Mouse (Mus musculus): ENCODE results near the gene Brd4. TPM values are rescaled to one million over a fixed set of nuclear protein-coding genes. Genes with fewer than 3 reads are reported as not detected.

The Brd4 gene
- polyA plus RNA-seq, 1 experiment from 2014 or later: 108 TPM

GRCm38 (mm10) chr17:32312801-32313200 is 28.3 kb upstream of the Brd4 start:
- H3K9ac ChIP-seq (replicated peaks): no peak overlapping the region
- H3K36me3 ChIP-seq: peaks cover 100% of the 10 kb centered on the region
- H3K9me3 ChIP-seq: no peaks in the 10 kb centered on the region
- no peaks in the 10 kb centered on the region for H3K27me3 ChIP-seq
- H3K4me2 ChIP-seq (replicated peaks): no peak overlapping the region
- no peak for ATAC-seq (ENCODE audit: low FRiP score, low read depth)
- no peak overlapping the region for H3K4me3 ChIP-seq
- 94% methylated on average over 8 of the region's 8 CpGs for WGBS
- H3K4me1 ChIP-seq: 0 out of 2 replicates have a peak, but pooled peaks cover 3% of the 10 kb centered on the region
- no peak overlapping the region for H3K27ac ChIP-seq (replicated peaks)

- Histone ChIP-seq H3K9ac (replicated peaks) (no peak overlapping the region), H3K27me3 (no peaks in the 10 kb centered on the region), H3K4me1 (no peaks in the 10 kb centered on the region), H3K36me3 (peaks cover 99% of the 10 kb centered on the region), H3K4me3 (no peak overlapping the region), H3K4me2 (replicated peaks) (no peak overlapping the region), H3K27ac (replicated peaks) (no peak overlapping the region), H3K9me3 (no peaks in the 10 kb centered on the region)
- WGBS: 94% methylated on average over 4 of the region's 4 CpGs
- no peak for ATAC-seq (ENCODE audit: low FRiP score, low read depth)
Observed at GRCm38 (mm10) chr17:32307963-32308362, 23.4 kb upstream of the Brd4 start.

- WGBS: 83% methylated on average over 1 of the region's 1 CpGs
- Histone ChIP-seq H3K4me2 (replicated peaks) (no peak overlapping the region), H3K9ac (replicated peaks) (no peak overlapping the region), H3K4me3 (no peak overlapping the region), H3K9me3 (no peaks in the 10 kb centered on the region), H3K27me3 (no peaks in the 10 kb centered on the region), H3K4me1 (no peaks in the 10 kb centered on the region), H3K36me3 (peaks cover 5% of the 10 kb centered on the region; the same call in 1 of the 2 replicates), H3K27ac (replicated peaks) (no peak overlapping the region)
- no peak for ATAC-seq (ENCODE audit: low FRiP score, low read depth)
Observed at GRCm38 (mm10) chr17:32298125-32298524, 13.6 kb upstream of the Brd4 start.

DNA sequence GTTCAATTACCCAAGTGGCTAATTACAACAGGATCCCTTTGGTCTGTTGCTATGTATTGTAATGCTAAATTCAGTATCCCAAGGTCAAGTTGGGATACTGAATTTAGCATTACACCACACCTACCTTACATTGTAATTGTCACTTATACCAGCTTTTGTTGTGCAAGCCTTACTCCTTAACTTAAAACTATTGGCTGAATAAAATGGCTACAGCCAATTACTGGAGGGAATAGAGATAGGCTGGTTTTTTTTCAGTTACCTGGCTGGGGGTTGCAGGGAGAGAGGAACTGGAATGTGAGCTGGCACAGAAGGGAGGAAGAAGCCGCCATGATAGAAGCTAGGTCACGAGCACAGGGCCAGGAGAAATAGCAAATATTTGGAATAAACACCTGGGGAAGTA is 11.4 kb upstream of the Brd4 start:
- no peaks in the 10 kb centered on the region for H3K4me1 ChIP-seq
- no peak overlapping the region for H3K4me2 ChIP-seq (replicated peaks)
- H3K9me3 ChIP-seq: no peaks in the 10 kb centered on the region
- H3K27ac ChIP-seq (replicated peaks): no peak overlapping the region
- no peaks in the 10 kb centered on the region for H3K27me3 ChIP-seq
- H3K9ac ChIP-seq (replicated peaks): no peak overlapping the region
- no peak for ATAC-seq (ENCODE audit: low FRiP score, low read depth)
- 94% methylated on average over 2 of the region's 2 CpGs for WGBS
- no peak overlapping the region for H3K4me3 ChIP-seq
- no peaks in the 10 kb centered on the region for H3K36me3 ChIP-seq

DNA sequence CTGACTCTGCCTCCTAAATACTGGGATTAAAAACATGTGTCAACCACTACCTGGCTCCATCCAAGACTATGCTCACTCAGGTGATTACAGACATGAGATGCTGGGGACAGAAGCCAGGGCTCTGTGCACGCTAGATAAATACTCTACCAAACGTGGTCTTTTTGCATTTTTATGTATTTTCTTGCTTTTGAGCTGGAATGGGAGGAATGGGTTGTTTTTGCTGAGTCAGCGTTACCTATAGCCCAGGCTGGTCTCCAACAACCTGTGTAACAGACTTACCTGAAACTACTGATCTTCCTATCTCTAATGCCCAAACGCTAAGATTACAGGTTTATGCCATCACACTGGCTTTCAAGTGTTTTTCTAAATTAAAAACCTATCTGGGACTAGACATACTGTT is 10.6 kb upstream of the Brd4 start:
- Histone ChIP-seq H3K27ac (replicated peaks) (no peak overlapping the region), H3K9ac (replicated peaks) (no peak overlapping the region), H3K4me1 (no peaks in the 10 kb centered on the region), H3K9me3 (no peaks in the 10 kb centered on the region), H3K4me3 (no peak overlapping the region), H3K4me2 (replicated peaks) (no peak overlapping the region), H3K27me3 (no peaks in the 10 kb centered on the region), H3K36me3 (no peaks in the 10 kb centered on the region)
- ATAC-seq (ENCODE audit: low FRiP score, low read depth): no peak
- WGBS: 88% methylated on average over 4 of the region's 4 CpGs

GRCm38 (mm10) chr17:32285138-32285670 is 682 bp upstream of the Brd4 start:
- WGBS: 53% methylated on average over 6 of the region's 6 CpGs
- H3K9ac ChIP-seq (replicated peaks): peak overlapping the region; percentile 94
- peak overlapping the region; percentile 99 for H3K27ac ChIP-seq (replicated peaks)
- no peaks in the 10 kb centered on the region for H3K36me3 ChIP-seq
- no peak for ATAC-seq (ENCODE audit: low FRiP score, low read depth)
- H3K4me2 ChIP-seq (replicated peaks): peak overlapping the region; percentile 82
- H3K4me1 ChIP-seq: peaks cover 24% of the 10 kb centered on the region
- H3K27me3 ChIP-seq: no peaks in the 10 kb centered on the region
- H3K9me3 ChIP-seq: no peaks in the 10 kb centered on the region
- H3K4me3 ChIP-seq: peak overlapping the region; percentile 98

- Histone ChIP-seq H3K4me2 (replicated peaks) (peak overlapping the region; percentile 82), H3K4me1 (peaks cover 24% of the 10 kb centered on the region), H3K9ac (replicated peaks) (peak overlapping the region; percentile 94), H3K27me3 (no peaks in the 10 kb centered on the region), H3K9me3 (no peaks in the 10 kb centered on the region), H3K4me3 (peak overlapping the region; percentile 98), H3K27ac (replicated peaks) (peak overlapping the region; percentile 99), H3K36me3 (no peaks in the 10 kb centered on the region)
- 0% methylated on average over 30 of the region's 41 CpGs for WGBS
- peak; percentile 52 for ATAC-seq (ENCODE audit: low FRiP score, low read depth)
Observed at GRCm38 (mm10) chr17:32283771-32284221, 726 bp downstream of the Brd4 start.

DNA sequence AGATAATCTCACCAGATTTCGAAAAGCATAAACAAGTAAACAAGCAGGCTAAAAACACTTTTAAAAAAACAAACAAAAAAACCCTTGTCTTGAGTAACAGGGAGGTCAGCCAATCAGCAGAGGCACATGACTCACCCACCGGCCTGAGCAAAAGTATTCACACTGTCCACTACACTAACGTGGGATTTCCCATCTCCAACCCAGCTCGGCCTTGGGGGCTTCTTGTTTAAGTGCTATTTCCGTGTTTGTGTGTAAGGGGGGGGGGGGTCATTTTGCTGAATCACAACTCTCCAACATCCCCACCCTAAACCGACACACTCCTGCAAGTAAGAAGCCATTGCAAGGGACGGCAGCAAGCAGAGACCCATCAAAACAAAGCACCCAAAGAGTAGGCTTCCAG is 1.2 kb downstream of the Brd4 start:
- H3K9ac ChIP-seq (replicated peaks): peak overlapping the region; percentile 94
- ATAC-seq (ENCODE audit: low FRiP score, low read depth): peak; percentile 32
- H3K4me1 ChIP-seq: peaks cover 24% of the 10 kb centered on the region
- H3K27ac ChIP-seq (replicated peaks): peak overlapping the region; percentile 99
- H3K4me2 ChIP-seq (replicated peaks): peak overlapping the region; percentile 82
- no peaks in the 10 kb centered on the region for H3K36me3 ChIP-seq
- 10% methylated on average over 7 of the region's 7 CpGs for WGBS
- H3K9me3 ChIP-seq: no peaks in the 10 kb centered on the region
- peak overlapping the region; percentile 98 for H3K4me3 ChIP-seq
- no peaks in the 10 kb centered on the region for H3K27me3 ChIP-seq

GRCm38 (mm10) chr17:32281611-32282310 is 2.8 kb downstream of the Brd4 start:
- no peaks in the 10 kb centered on the region for H3K36me3 ChIP-seq
- 81% methylated on average over 4 of the region's 4 CpGs for WGBS
- H3K4me2 ChIP-seq (replicated peaks): no peak overlapping the region
- no peak overlapping the region for H3K27ac ChIP-seq (replicated peaks)
- H3K4me1 ChIP-seq: peaks cover 19% of the 10 kb centered on the region
- H3K9me3 ChIP-seq: no peaks in the 10 kb centered on the region
- no peaks in the 10 kb centered on the region for H3K27me3 ChIP-seq
- H3K4me3 ChIP-seq: no peak overlapping the region
- H3K9ac ChIP-seq (replicated peaks): no peak overlapping the region
- no peak for ATAC-seq (ENCODE audit: low FRiP score, low read depth)

DNA sequence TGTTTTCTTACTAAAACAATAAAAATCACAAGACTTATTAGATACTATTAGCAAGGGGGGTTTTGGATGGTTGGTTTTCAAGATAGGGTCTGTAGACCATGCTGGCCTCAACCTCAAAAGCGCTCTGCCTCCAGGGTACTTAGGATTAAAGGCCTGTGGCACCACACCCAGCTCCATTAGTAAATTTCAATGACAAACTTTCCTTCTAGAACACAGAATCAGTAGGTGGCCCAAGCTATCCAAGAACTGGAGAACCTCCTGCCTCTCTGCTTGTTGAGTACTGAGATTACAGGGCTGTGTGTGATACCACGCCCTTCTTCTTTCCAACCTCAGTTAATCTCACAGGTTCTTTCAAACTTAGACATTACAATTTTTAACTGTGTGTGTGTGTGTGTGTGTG is 3.4 kb downstream of the Brd4 start:
- H3K9ac ChIP-seq (replicated peaks): no peak overlapping the region
- H3K4me1 ChIP-seq: peaks cover 19% of the 10 kb centered on the region
- no peak overlapping the region for H3K4me2 ChIP-seq (replicated peaks)
- no peaks in the 10 kb centered on the region for H3K27me3 ChIP-seq
- WGBS: 94% methylated on average over 2 of the region's 2 CpGs
- H3K9me3 ChIP-seq: no peaks in the 10 kb centered on the region
- H3K4me3 ChIP-seq: no peak overlapping the region
- no peaks in the 10 kb centered on the region for H3K36me3 ChIP-seq
- ATAC-seq (ENCODE audit: low FRiP score, low read depth): no peak
- H3K27ac ChIP-seq (replicated peaks): no peak overlapping the region

- Histone ChIP-seq H3K27ac (replicated peaks) (no peak overlapping the region), H3K4me1 (peaks cover 19% of the 10 kb centered on the region), H3K27me3 (no peaks in the 10 kb centered on the region), H3K9me3 (no peaks in the 10 kb centered on the region), H3K36me3 (no peaks in the 10 kb centered on the region), H3K4me3 (no peak overlapping the region), H3K9ac (replicated peaks) (no peak overlapping the region), H3K4me2 (replicated peaks) (no peak overlapping the region)
- WGBS: 96% methylated on average over 3 of the region's 3 CpGs
- ATAC-seq (ENCODE audit: low FRiP score, low read depth): no peak
Observed at GRCm38 (mm10) chr17:32280575-32280974, 3.9 kb downstream of the Brd4 start.

DNA sequence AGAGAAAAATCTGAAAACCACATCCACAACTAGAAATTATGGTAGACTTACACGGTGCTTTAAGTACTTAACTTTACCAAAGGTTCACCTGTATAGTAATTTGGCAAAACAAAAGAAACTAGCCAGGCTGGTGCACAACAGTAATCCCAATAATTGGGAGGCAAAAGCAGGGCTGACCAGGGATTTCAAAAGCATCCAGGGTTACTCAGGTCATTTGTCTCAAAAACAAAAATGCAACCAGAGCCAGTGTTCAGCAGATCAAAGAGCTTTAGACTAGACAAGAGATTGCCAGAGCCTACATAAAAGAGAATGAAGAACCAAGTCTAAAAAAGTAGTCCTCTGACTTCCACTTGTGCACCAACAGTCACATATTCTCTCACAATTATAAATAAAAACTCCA is 7.3 kb downstream of the Brd4 start:
- WGBS: 93% methylated on average over 1 of the region's 1 CpGs

More for the DNA sequence above, 7.3 kb downstream of the Brd4 start:
- Histone ChIP-seq H3K9me3 (no peaks in the 10 kb centered on the region), H3K36me3 (0 out of 2 replicates have a peak, but pooled peaks cover 4% of the 10 kb centered on the region), H3K9ac (replicated peaks) (no peak overlapping the region), H3K4me3 (no peak overlapping the region), H3K4me1 (peaks cover 9% of the 10 kb centered on the region), H3K27me3 (no peaks in the 10 kb centered on the region), H3K27ac (replicated peaks) (no peak overlapping the region), H3K4me2 (replicated peaks) (no peak overlapping the region)
- no peak for ATAC-seq (ENCODE audit: low FRiP score, low read depth)
